Mouse (Mus musculus): Measurements from ENCODE around the gene Ryr2.

- TF ChIP-seq CTCF (IDR thresholded peaks at IDR 0.05; ENCODE audit: low read depth, low read length) (no peak), POLR2AphosphoS5 (IDR thresholded peaks at IDR 0.05; ENCODE audit: insufficient replicate concordance, low read depth, low read length) (no peak), TAL1 (conservative IDR thresholded peaks at IDR 0.05; ENCODE audit: low read depth, low read length) (no peak), GATA1 (IDR thresholded peaks at IDR 0.05; ENCODE audit: borderline replicate concordance, low read length) (no peak), GATA2 (IDR thresholded peaks at IDR 0.05; ENCODE audit: borderline replicate concordance, low read depth, low read length) (no peak)
Measured at GRCm38 (mm10) chr13:12104318-12104717, 2.4 kb downstream of the Ryr2 start.

Measured in G1E (cell line).